Mouse (Mus musculus) E14TG2a.4 (cell line): Measurements from ENCODE around the gene Mdm2.
"Not testable (repeated sequence)": the region's sequence is repeated elsewhere in the genome, so short reads cannot be mapped to it uniquely, and the experiment has no call there.

Source experiments
- H3K27me3 ChIP-seq: 2 replicates; pipeline ENCODE4 v1.6.1; 2014; ENCODE audit warnings: low read length, control low read depth; ENCODE audit not compliant: insufficient read depth
- H3K36me3 ChIP-seq: 2 replicates; pipeline ENCODE4 v1.6.1; 2014; ENCODE audit warnings: low read length, control low read depth; ENCODE audit not compliant: insufficient read depth
- H3K4me1 ChIP-seq: replicated peaks from 2 replicates; pipeline ENCODE4 v1.6.1; 2014; ENCODE audit warnings: low read depth, low read length, control low read depth
- H3K4me3 ChIP-seq: replicated peaks from 2 replicates; pipeline ENCODE4 v1.5.1; 2014; ENCODE audit warnings: mild to moderate bottlenecking, low read length
- H3K9me3 ChIP-seq: 2 replicates; pipeline ENCODE4 v1.6.1; 2014; ENCODE audit warnings: low read length, control low read depth
- CTCF ChIP-seq: conservative IDR thresholded peaks from 2 replicates; pipeline ENCODE4 v1.5.1; 2014; ENCODE audit warnings: low read length
- NANOG ChIP-seq: IDR thresholded peaks from 2 replicates; pipeline ENCODE4 v1.6.1; 2014; ENCODE audit warnings: borderline replicate concordance, low read length, mixed read lengths
- POU5F1 ChIP-seq: IDR thresholded peaks from 2 replicates; pipeline ENCODE4 v1.6.1; 2014; ENCODE audit warnings: low read length, borderline replicate concordance

Gene Mdm2

DNA sequence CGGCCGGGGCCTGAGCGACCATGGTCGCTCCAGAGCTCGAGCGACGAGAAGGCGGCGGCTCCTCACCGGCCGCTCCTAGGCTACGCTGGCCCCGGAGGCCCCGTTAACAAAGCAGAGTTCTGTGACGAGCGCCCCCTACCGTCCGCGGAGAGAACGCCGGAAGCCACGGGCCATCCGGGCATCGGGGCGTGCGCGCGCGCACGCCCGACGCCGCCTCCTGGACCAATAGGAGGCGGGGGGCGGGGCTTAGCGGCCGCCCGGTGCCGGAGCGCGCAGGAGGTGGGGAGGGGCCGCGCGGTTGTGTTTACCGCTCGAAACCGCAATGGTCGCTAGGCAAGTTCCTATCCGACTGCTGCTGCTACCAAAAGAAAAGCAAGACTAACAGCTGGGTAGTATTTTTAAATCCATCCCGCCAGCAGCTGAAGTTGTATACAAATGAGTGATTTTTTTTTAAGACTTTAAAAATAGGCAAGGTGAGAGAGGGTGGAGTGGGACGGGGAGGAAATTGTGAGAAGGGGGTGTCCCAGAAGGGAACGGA lies at the start of gene Mdm2:
Mdm2 (minus strand) TSS at position 155 of the 538 bp plus-strand sequence.
- Histone ChIP-seq H3K4me1 (peaks cover 77% of the 10 kb centered on the region), H3K27me3 (no peaks in the 10 kb centered on the region), H3K9me3 (no peaks in the 10 kb centered on the region), H3K4me3 (peak within 1 kb of the TSS; percentile 98), H3K36me3 (peaks cover 33% of the 10 kb centered on the region)
- TF ChIP-seq CTCF (0 out of 2 replicates have a peak, but pooled peaks have one; percentile 11), NANOG (no peak)

DNA sequence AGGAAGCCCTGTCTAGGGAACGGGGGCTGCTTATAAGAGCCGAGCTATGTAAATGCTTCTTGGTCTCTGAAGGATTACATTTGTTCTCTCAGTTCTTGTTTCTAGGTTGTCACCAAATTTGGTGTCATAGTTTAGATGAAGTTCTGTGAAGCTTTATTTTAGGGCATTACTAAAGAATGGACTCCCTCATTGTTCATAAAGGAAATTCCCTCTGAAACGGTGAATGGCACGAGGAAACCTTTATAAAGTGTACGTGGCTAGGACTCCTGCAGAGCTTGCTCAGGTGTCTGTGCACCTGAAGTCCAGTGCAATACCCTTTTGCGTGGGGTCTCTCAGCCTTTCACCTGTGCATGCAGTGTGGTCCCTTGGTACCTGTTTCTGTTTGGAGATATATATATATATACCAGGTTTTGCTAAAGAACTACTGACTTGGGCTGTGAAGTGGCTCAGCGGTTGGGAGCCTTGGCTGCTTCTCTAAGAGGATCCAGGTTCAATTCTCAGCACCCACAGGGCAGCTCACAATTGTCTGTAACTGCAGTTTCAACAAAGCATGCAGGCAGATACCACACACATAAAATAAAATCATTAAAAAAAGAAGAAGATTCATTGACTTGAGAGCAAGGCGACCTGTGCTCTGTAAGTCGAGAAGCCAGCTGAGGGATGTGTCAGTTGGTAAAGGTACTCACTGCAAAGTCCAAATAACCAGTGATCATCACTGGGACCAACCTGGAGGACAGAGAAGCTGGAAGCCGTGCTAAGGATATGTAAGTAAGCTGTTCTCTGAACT lies 49.5 kb upstream of the Mdm2 start:
- H3K4me1 ChIP-seq: peaks cover 6% of the 10 kb centered on the region
- no peak overlapping the region for H3K4me3 ChIP-seq
- no peaks in the 10 kb centered on the region for H3K27me3 ChIP-seq
- no peaks in the 10 kb centered on the region for H3K9me3 ChIP-seq
- H3K36me3 ChIP-seq: peaks cover 98% of the 10 kb centered on the region
- no peak for TF ChIP-seq POU5F1
- TF ChIP-seq NANOG: no peak
- no peak for TF ChIP-seq CTCF

- peaks cover 6% of the 10 kb centered on the region for H3K4me1 ChIP-seq
- TF ChIP-seq NANOG (no peak), POU5F1 (no peak), CTCF (no peak)
- no peak overlapping the region for H3K4me3 ChIP-seq
- H3K27me3 ChIP-seq: no peaks in the 10 kb centered on the region
- peaks cover 98% of the 10 kb centered on the region for H3K36me3 ChIP-seq
- H3K9me3 ChIP-seq: no peaks in the 10 kb centered on the region
Observed at GRCm38 (mm10) chr10:117758749-117759727, 48.5 kb upstream of the Mdm2 start.

GRCm38 (mm10) chr10:117758344-117758743 lies 47.8 kb upstream of the Mdm2 start:
- not testable (repeated sequence) for H3K9me3 ChIP-seq, H3K4me3 ChIP-seq, H3K4me1 ChIP-seq, H3K27me3 ChIP-seq
- peaks cover 98% of the 10 kb centered on the region for H3K36me3 ChIP-seq

GRCm38 (mm10) chr10:117757796-117758342 lies 47.3 kb upstream of the Mdm2 start:
- no peak overlapping the region for H3K4me3 ChIP-seq
- H3K9me3 ChIP-seq: no peaks in the 10 kb centered on the region
- peaks cover 6% of the 10 kb centered on the region for H3K4me1 ChIP-seq
- H3K27me3 ChIP-seq: no peaks in the 10 kb centered on the region
- H3K36me3 ChIP-seq: peaks cover 99% of the 10 kb centered on the region
- TF ChIP-seq CTCF (no peak), POU5F1 (no peak), NANOG (no peak)

DNA sequence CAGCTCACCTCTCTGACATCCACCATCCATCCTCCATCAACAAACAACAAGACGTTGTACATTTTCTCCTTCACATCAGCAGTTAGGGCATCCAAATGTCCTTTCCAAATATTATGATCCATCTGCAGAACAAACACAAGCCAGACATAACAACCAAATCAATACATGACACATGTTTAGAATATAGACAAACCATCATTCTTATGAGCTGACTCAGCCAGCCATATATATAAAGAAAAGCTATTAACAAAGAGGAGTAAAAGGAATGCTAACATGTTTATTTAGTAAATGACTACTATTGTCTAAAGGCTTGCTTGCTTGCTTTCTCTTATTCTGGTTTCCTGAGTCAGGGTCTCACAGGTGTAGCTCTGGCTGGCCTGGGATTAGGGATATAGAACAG lies 46.7 kb upstream of the Mdm2 start:
- Histone ChIP-seq H3K4me3 (no peak overlapping the region), H3K9me3 (no peaks in the 10 kb centered on the region), H3K36me3 (peaks cover 99% of the 10 kb centered on the region), H3K27me3 (no peaks in the 10 kb centered on the region), H3K4me1 (peaks cover 6% of the 10 kb centered on the region)
- TF ChIP-seq POU5F1 (no peak), NANOG (no peak), CTCF (no peak)

DNA sequence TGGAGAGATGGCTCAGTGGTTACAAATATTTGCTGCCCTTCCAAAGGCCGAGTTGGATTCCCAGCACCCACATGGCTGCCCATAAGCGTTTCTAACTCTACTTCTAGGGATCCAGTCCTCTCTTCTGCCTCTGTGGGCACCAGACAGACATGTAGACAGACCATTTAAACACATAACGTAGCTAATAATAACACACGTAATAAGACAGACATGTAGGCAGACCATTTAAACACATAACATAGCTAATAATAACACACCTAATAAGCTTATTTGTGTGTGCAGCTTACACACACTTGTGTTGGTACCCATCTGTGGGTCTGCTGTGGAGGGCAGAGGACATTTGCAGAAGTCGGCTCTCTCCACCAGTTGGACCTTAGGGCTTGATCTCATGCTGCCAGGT lies 46.2 kb upstream of the Mdm2 start:
- no peaks in the 10 kb centered on the region for H3K9me3 ChIP-seq
- H3K4me3 ChIP-seq: no peak overlapping the region
- peaks cover 6% of the 10 kb centered on the region for H3K4me1 ChIP-seq
- H3K36me3 ChIP-seq: peaks cover 99% of the 10 kb centered on the region
- TF ChIP-seq POU5F1: no peak
- TF ChIP-seq NANOG: no peak
- no peak for TF ChIP-seq CTCF
- H3K27me3 ChIP-seq: no peaks in the 10 kb centered on the region

DNA sequence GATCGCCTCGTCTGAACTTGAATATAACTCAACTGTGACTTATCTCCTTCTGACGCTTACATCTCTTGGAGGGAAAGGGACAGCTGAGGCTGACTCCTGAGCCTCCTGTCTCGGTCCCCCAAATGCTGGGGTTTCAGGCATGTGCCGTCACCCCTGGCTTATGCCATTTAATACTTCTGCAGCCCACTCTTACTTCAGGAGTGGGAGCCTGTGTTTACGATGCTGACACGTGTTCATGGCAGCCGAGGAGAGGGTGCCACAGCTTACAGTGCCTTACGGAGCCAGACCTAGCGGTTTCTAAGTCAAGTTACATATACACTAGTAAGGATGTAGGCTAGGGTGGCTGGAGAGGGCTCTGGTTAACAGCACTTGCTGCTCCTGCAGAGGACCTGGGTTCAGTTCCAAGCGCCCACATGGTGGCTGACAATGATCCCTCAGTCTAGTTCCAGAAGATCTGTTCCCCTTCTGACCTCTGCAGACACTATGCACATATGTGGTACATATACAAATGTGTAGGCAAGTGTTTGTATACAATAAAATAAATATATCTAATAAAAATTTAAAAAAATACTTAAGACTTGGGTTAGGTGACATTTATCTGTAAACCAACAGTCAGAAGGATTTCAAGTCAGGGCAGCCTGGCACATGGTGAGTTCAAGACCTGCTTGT lies 45.4 kb upstream of the Mdm2 start:
- peaks cover 99% of the 10 kb centered on the region for H3K36me3 ChIP-seq
- no peaks in the 10 kb centered on the region for H3K27me3 ChIP-seq
- TF ChIP-seq CTCF (no peak), NANOG (no peak), POU5F1 (no peak)
- H3K4me3 ChIP-seq: no peak overlapping the region
- H3K4me1 ChIP-seq: peaks cover 6% of the 10 kb centered on the region
- H3K9me3 ChIP-seq: peaks cover 6% of the 10 kb centered on the region
